Mouse (Mus musculus): Measurements from ENCODE around the gene Wfdc15a.
A peak's percentile ranks its signal among the peaks of the same experiment; 100 is the strongest.

Wfdc15a gene

GRCm38 (mm10) chr2:164175850-164176249 is 24.1 kb downstream of the Wfdc15a start:
- no peak for DNase-seq

GRCm38 (mm10) chr2:164174649-164175395 is 25.1 kb downstream of the Wfdc15a start:
- no peak for DNase-seq

GRCm38 (mm10) chr2:164173394-164173793 is 26.5 kb downstream of the Wfdc15a start:
- no peak for DNase-seq

- DNase-seq = peak; percentile 50
Measured at GRCm38 (mm10) chr2:164170902-164171301, 29.0 kb downstream of the Wfdc15a start, which contains the start of gene Kcns1. TSS of gene Kcns1 (minus strand) at chr2:164171113.

GRCm38 (mm10) chr2:164170326-164170725 is 29.6 kb downstream of the Wfdc15a start:
- DNase-seq = peak; percentile 37

GRCm38 (mm10) chr2:164168571-164168946 is 31.4 kb downstream of the Wfdc15a start:
- no peak for DNase-seq

GRCm38 (mm10) chr2:164167752-164168570 is 32.0 kb downstream of the Wfdc15a start:
- DNase-seq = peak; percentile 55

- DNase-seq = no peak
Measured at GRCm38 (mm10) chr2:164164941-164165340, 35.0 kb downstream of the Wfdc15a start.

- no peak for DNase-seq
Measured at GRCm38 (mm10) chr2:164161515-164162055, 38.3 kb downstream of the Wfdc15a start.

GRCm38 (mm10) chr2:164158838-164159237 is 41.1 kb downstream of the Wfdc15a start:
- no peak for DNase-seq

GRCm38 (mm10) chr2:164156158-164156557 is 43.8 kb downstream of the Wfdc15a start:
- no peak for DNase-seq

GRCm38 (mm10) chr2:164154007-164154406 is 45.9 kb downstream of the Wfdc15a start:
- no peak for DNase-seq

GRCm38 (mm10) chr2:164152341-164152740 is 47.6 kb downstream of the Wfdc15a start:
- DNase-seq = no peak

- no peak for DNase-seq
Measured at GRCm38 (mm10) chr2:164150086-164150760, 49.7 kb downstream of the Wfdc15a start.
